Mouse (Mus musculus): ENCODE measurements at regions not wholly inside any gene's neighbourhood (a gene's known extent, or its start where the extent isn't known, plus 50 kb on each side); places are given as distances from the start of the nearest gene placed in this dataset.

- no peak for DNase-seq (ENCODE audit: low spot score)
- H3K4me2 ChIP-seq (replicated peaks) = no peak overlapping the region
- no peaks in the 10 kb centered on the region for H3K4me1 ChIP-seq (replicated peaks; ENCODE audit: control insufficient read depth, insufficient read depth, low read length)
- no peak overlapping the region for H3K27ac ChIP-seq
- H3K9ac ChIP-seq = no peak overlapping the region
- H3K4me3 ChIP-seq (replicated peaks; ENCODE audit: low read length) = no peak overlapping the region
- H3K36me3 ChIP-seq (replicated peaks; ENCODE audit: control insufficient read depth, insufficient read depth) = no peaks in the 10 kb centered on the region
- 74% methylated on average over 7 of the region's 7 CpGs for WGBS
- peak; percentile 40; the same call in 1 of the 2 replicates for ATAC-seq (ENCODE audit: low FRiP score)
- no peaks in the 10 kb centered on the region for H3K9me3 ChIP-seq (ENCODE audit: control insufficient read depth, low read length)
- no peaks in the 10 kb centered on the region for H3K27me3 ChIP-seq (ENCODE audit: control insufficient read depth, insufficient read depth, low read length)
Observed at GRCm38 (mm10) chr2:133724310-133724709, 172.4 kb downstream of the Bmp2 start.

- WGBS = 55% methylated on average over 6 of the region's 6 CpGs
- H3K36me3 ChIP-seq (replicated peaks; ENCODE audit: control insufficient read depth, insufficient read depth) = no peaks in the 10 kb centered on the region
- no peak overlapping the region for H3K4me3 ChIP-seq (replicated peaks; ENCODE audit: low read length)
- H3K27me3 ChIP-seq (ENCODE audit: control insufficient read depth, insufficient read depth, low read length) = no peaks in the 10 kb centered on the region
- H3K9ac ChIP-seq = no peak overlapping the region
- H3K27ac ChIP-seq = no peak overlapping the region
- H3K4me1 ChIP-seq (replicated peaks; ENCODE audit: control insufficient read depth, insufficient read depth, low read length) = no peaks in the 10 kb centered on the region
- no peak for DNase-seq (ENCODE audit: low spot score)
- no peaks in the 10 kb centered on the region for H3K9me3 ChIP-seq (ENCODE audit: control insufficient read depth, low read length)
- H3K4me2 ChIP-seq (replicated peaks) = no peak overlapping the region
- ATAC-seq (ENCODE audit: low FRiP score) = no peak; the same call in 1 of the 2 replicates
Observed at GRCm38 (mm10) chr2:133724757-133725156, 172.8 kb downstream of the Bmp2 start.

GRCm38 (mm10) chr2:133734469-133735225 lies 182.7 kb downstream of the Bmp2 start:
- no peak overlapping the region for H3K9ac ChIP-seq
- no peak for ATAC-seq (ENCODE audit: low FRiP score)
- H3K4me2 ChIP-seq (replicated peaks) = no peak overlapping the region
- H3K27me3 ChIP-seq (ENCODE audit: control insufficient read depth, insufficient read depth, low read length) = no peaks in the 10 kb centered on the region
- DNase-seq (ENCODE audit: low spot score) = no peak
- H3K4me3 ChIP-seq (replicated peaks; ENCODE audit: low read length) = no peak overlapping the region
- H3K27ac ChIP-seq = no peak overlapping the region
- H3K9me3 ChIP-seq (ENCODE audit: control insufficient read depth, low read length) = no peaks in the 10 kb centered on the region
- 45% methylated on average over 9 of the region's 9 CpGs for WGBS
- no peaks in the 10 kb centered on the region for H3K4me1 ChIP-seq (replicated peaks; ENCODE audit: control insufficient read depth, insufficient read depth, low read length)
- H3K36me3 ChIP-seq (replicated peaks; ENCODE audit: control insufficient read depth, insufficient read depth) = no peaks in the 10 kb centered on the region

GRCm38 (mm10) chr2:133738839-133739430 lies 187.0 kb downstream of the Bmp2 start:
- H3K4me1 ChIP-seq (replicated peaks; ENCODE audit: control insufficient read depth, insufficient read depth, low read length) = no peaks in the 10 kb centered on the region
- no peak overlapping the region for H3K9ac ChIP-seq
- no peak for ATAC-seq (ENCODE audit: low FRiP score)
- no peak for DNase-seq (ENCODE audit: low spot score)
- no peak overlapping the region for H3K4me2 ChIP-seq (replicated peaks)
- H3K36me3 ChIP-seq (replicated peaks; ENCODE audit: control insufficient read depth, insufficient read depth) = no peaks in the 10 kb centered on the region
- no peaks in the 10 kb centered on the region for H3K9me3 ChIP-seq (ENCODE audit: control insufficient read depth, low read length)
- WGBS = 85% methylated on average over 10 of the region's 10 CpGs
- H3K4me3 ChIP-seq (replicated peaks; ENCODE audit: low read length) = no peak overlapping the region
- H3K27ac ChIP-seq = no peak overlapping the region
- H3K27me3 ChIP-seq (ENCODE audit: control insufficient read depth, insufficient read depth, low read length) = no peaks in the 10 kb centered on the region

GRCm38 (mm10) chr2:133748493-133748892 lies 196.5 kb downstream of the Bmp2 start:
- H3K4me3 ChIP-seq (replicated peaks; ENCODE audit: low read length) = no peak overlapping the region
- no peaks in the 10 kb centered on the region for H3K27me3 ChIP-seq (ENCODE audit: control insufficient read depth, insufficient read depth, low read length)
- no peak overlapping the region for H3K9ac ChIP-seq
- H3K36me3 ChIP-seq (replicated peaks; ENCODE audit: control insufficient read depth, insufficient read depth) = no peaks in the 10 kb centered on the region
- ATAC-seq (ENCODE audit: low FRiP score) = no peak
- H3K4me1 ChIP-seq (replicated peaks; ENCODE audit: control insufficient read depth, insufficient read depth, low read length) = no peaks in the 10 kb centered on the region
- DNase-seq (ENCODE audit: low spot score) = no peak
- 71% methylated on average over 4 of the region's 4 CpGs for WGBS
- no peaks in the 10 kb centered on the region for H3K9me3 ChIP-seq (ENCODE audit: control insufficient read depth, low read length)
- no peak overlapping the region for H3K27ac ChIP-seq
- no peak overlapping the region for H3K4me2 ChIP-seq (replicated peaks)

GRCm38 (mm10) chr2:133749846-133750637 lies 198.1 kb downstream of the Bmp2 start:
- Histone ChIP-seq H3K9ac (no peak overlapping the region), H3K36me3 (replicated peaks; ENCODE audit: control insufficient read depth, insufficient read depth) (no peaks in the 10 kb centered on the region), H3K4me3 (replicated peaks; ENCODE audit: low read length) (no peak overlapping the region), H3K4me1 (replicated peaks; ENCODE audit: control insufficient read depth, insufficient read depth, low read length) (no peaks in the 10 kb centered on the region), H3K27ac (no peak overlapping the region), H3K27me3 (ENCODE audit: control insufficient read depth, insufficient read depth, low read length) (no peaks in the 10 kb centered on the region), H3K9me3 (ENCODE audit: control insufficient read depth, low read length) (no peaks in the 10 kb centered on the region), H3K4me2 (replicated peaks) (no peak overlapping the region)
- 80% methylated on average over 4 of the region's 4 CpGs for WGBS
- ATAC-seq (ENCODE audit: low FRiP score) = no peak
- DNase-seq (ENCODE audit: low spot score) = no peak

GRCm38 (mm10) chr2:133754088-133754487 lies 202.1 kb downstream of the Bmp2 start:
- H3K27ac ChIP-seq = no peak overlapping the region
- DNase-seq (ENCODE audit: low spot score) = no peak
- H3K9me3 ChIP-seq (ENCODE audit: control insufficient read depth, low read length) = no peaks in the 10 kb centered on the region
- 86% methylated on average over 3 of the region's 3 CpGs for WGBS
- no peaks in the 10 kb centered on the region for H3K36me3 ChIP-seq (replicated peaks; ENCODE audit: control insufficient read depth, insufficient read depth)
- H3K4me2 ChIP-seq (replicated peaks) = no peak overlapping the region
- H3K4me3 ChIP-seq (replicated peaks; ENCODE audit: low read length) = no peak overlapping the region
- no peaks in the 10 kb centered on the region for H3K4me1 ChIP-seq (replicated peaks; ENCODE audit: control insufficient read depth, insufficient read depth, low read length)
- no peak for ATAC-seq (ENCODE audit: low FRiP score)
- H3K9ac ChIP-seq = no peak overlapping the region
- no peaks in the 10 kb centered on the region for H3K27me3 ChIP-seq (ENCODE audit: control insufficient read depth, insufficient read depth, low read length)

GRCm38 (mm10) chr2:133761496-133761895 lies 209.5 kb downstream of the Bmp2 start:
- no peak for ATAC-seq (ENCODE audit: low FRiP score)
- H3K36me3 ChIP-seq (replicated peaks; ENCODE audit: control insufficient read depth, insufficient read depth) = no peaks in the 10 kb centered on the region
- no peak for DNase-seq (ENCODE audit: low spot score)
- H3K9ac ChIP-seq = no peak overlapping the region
- no peak overlapping the region for H3K4me3 ChIP-seq (replicated peaks; ENCODE audit: low read length)
- H3K9me3 ChIP-seq (ENCODE audit: control insufficient read depth, low read length) = no peaks in the 10 kb centered on the region
- WGBS = 78% methylated on average over 7 of the region's 7 CpGs
- H3K27ac ChIP-seq = no peak overlapping the region
- no peak overlapping the region for H3K4me2 ChIP-seq (replicated peaks)
- H3K4me1 ChIP-seq (replicated peaks; ENCODE audit: control insufficient read depth, insufficient read depth, low read length) = no peaks in the 10 kb centered on the region
- no peaks in the 10 kb centered on the region for H3K27me3 ChIP-seq (ENCODE audit: control insufficient read depth, insufficient read depth, low read length)

GRCm38 (mm10) chr2:133768546-133768945 lies 216.6 kb downstream of the Bmp2 start:
- DNase-seq (ENCODE audit: low spot score) (no peak), ATAC-seq (ENCODE audit: low FRiP score) (no peak)
- Histone ChIP-seq H3K9ac (no peak overlapping the region), H3K4me2 (replicated peaks) (no peak overlapping the region), H3K4me3 (replicated peaks; ENCODE audit: low read length) (no peak overlapping the region), H3K27ac (no peak overlapping the region), H3K36me3 (replicated peaks; ENCODE audit: control insufficient read depth, insufficient read depth) (no peaks in the 10 kb centered on the region), H3K9me3 (ENCODE audit: control insufficient read depth, low read length) (no peaks in the 10 kb centered on the region), H3K27me3 (ENCODE audit: control insufficient read depth, insufficient read depth, low read length) (no peaks in the 10 kb centered on the region), H3K4me1 (replicated peaks; ENCODE audit: control insufficient read depth, insufficient read depth, low read length) (no peaks in the 10 kb centered on the region)
- WGBS = 93% methylated on average over 1 of the region's 1 CpGs
